In the genomic region with DNA sequence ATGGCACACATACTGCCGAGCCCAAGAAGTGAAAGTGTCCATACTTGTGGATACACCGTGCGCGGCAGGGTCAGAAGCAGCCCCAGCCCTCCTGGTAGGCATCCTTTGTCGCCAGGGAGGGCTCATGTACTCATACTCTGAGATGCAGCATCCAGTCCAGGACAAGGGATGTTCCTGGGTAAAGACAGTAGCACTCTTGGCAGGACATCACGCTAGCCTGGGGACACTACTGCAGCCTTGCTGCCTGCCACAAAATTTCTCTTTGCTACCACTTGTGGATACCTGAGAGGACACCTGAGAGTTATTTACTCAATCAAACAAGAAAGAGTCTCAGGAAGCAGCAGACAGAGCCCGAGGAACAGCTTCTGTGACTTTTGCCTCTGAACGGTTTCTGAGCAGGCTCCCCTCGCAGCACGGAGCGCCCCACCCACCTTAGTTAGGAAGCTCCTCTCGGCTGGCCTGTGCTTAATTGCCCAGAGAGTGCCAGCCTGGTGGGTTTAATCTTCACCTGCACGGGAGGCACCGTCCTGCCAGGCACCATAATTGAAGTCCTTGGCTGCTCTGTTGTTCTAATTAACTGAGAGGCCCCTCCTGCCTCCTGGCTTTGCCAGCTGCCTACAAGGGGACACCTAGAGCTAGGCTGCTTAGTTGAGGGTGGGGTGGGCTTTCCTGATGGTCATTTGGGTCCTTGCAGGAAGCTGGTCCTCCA, we compare ENCODE assay signal across 22 mouse cellular contexts. TPM values are rescaled to one million over a fixed set of nuclear protein-coding genes. Genes with fewer than 3 reads are reported as not detected.
DNase-seq lines count a peak whose midpoint lies in the region; ATAC-seq and TF ChIP-seq lines count a peak whose summit lies in the region.
"Had no signal": no experiment of that assay in that cellular context is flagged by ENCODE, and none has a peak within 500 bp of the region (broad histone marks: within the 10 kb centered on the region; RNA-seq: fewer than 3 reads in every experiment).

No protein-coding gene starts in this region.

- TF ChIP-seq POLR2A in kidney, adult 2 months (IDR thresholded peaks at IDR 0.05; ENCODE audit: low read depth, low read length) = no peak
- TF ChIP-seq POLR2A in cortical plate, adult 2 months (IDR thresholded peaks at IDR 0.05; ENCODE audit: extremely low read depth, insufficient read depth, low read length) = no peak

- no peaks in the 10 kb centered on the region for H3K4me1 ChIP-seq in kidney, adult 2 months (ENCODE audit: control insufficient read depth, insufficient read depth, low read length)
- no peaks in the 10 kb centered on the region; the same call in 1 of the 2 replicates for H3K4me1 ChIP-seq in midbrain, embryonic 16.5 days (ENCODE audit: control insufficient read depth, insufficient read depth, low read length)
- peaks cover 11% of the 10 kb centered on the region for H3K4me1 ChIP-seq in midbrain, embryonic 13.5 days (replicated peaks)
- H3K4me1 ChIP-seq in cortical plate, adult 2 months (ENCODE audit: control insufficient read depth, insufficient read depth, low read length) = peaks cover 34% of the 10 kb centered on the region
- H3K4me1 ChIP-seq: heart, embryonic 15.5 days had no signal

- H3K27ac ChIP-seq in kidney, adult 2 months (ENCODE audit: insufficient read depth, low read depth, low read length) = no peak overlapping the region
- H3K27ac ChIP-seq in midbrain, embryonic 16.5 days (ENCODE audit: low read length) = 0 out of 2 replicates have a peak overlapping the region, but pooled peaks have one; percentile 6
- no peak overlapping the region for H3K27ac ChIP-seq in midbrain, embryonic 13.5 days
- H3K27ac ChIP-seq in cortical plate, adult 2 months (ENCODE audit: insufficient read depth, low read length) = peak overlapping the region; percentile 51; the same call in 1 of the 2 replicates
- H3K27ac ChIP-seq: embryonic facial prominence, embryonic 13.5 days; forebrain, embryonic 12.5 days; heart, embryonic 15.5 days; hindbrain, embryonic 14.5 days had no signal

- 40% methylated on average over 14 of the region's 14 CpGs for WGBS in kidney, adult 2 months
- 64% methylated on average over 14 of the region's 14 CpGs for WGBS in midbrain, embryonic 16.5 days
- WGBS in midbrain, embryonic 13.5 days = 71% methylated on average over 14 of the region's 14 CpGs

- TF ChIP-seq CTCF in kidney, adult 2 months (conservative IDR thresholded peaks at IDR 0.05; ENCODE audit: insufficient read depth, insufficient read length, low read depth, low read length) = no peak
- no peak for TF ChIP-seq CTCF in cortical plate, adult 2 months (IDR thresholded peaks at IDR 0.05; ENCODE audit: extremely low read depth, insufficient read depth, low read length)

- H3K4me3 ChIP-seq in kidney, adult 2 months (ENCODE audit: insufficient read depth, low read depth, low read length) = no peak overlapping the region
- no peak overlapping the region for H3K4me3 ChIP-seq in midbrain, embryonic 16.5 days (ENCODE audit: low read depth, low read length)
- H3K4me3 ChIP-seq in midbrain, embryonic 13.5 days (replicated peaks) = no peak overlapping the region
- no peak overlapping the region for H3K4me3 ChIP-seq in cortical plate, adult 2 months (ENCODE audit: insufficient read depth, low read length)
- H3K4me3 ChIP-seq: embryonic facial prominence, embryonic 13.5 days; forebrain, embryonic 12.5 days; heart, embryonic 15.5 days had no signal

- DNase-seq in cerebellum, adult 9-11 months = peak; percentile 67
- no peak for DNase-seq in cerebellum, adult 8-10 months
- DNase-seq in kidney, postnatal 4 days = peak; percentile 40 to 57
- DNase-seq in kidney, adult 2 months = no peak
- DNase-seq: adrenal gland, adult 2 months; adrenal gland, postnatal 25 days; gastrocnemius, postnatal 10 days; heart, adult 18-20 months; heart, postnatal 14 days had no signal

- H3K27me3 ChIP-seq in kidney, adult 2 months (replicated peaks; ENCODE audit: control insufficient read depth, insufficient read depth, low read length) = no peaks in the 10 kb centered on the region
- H3K27me3 ChIP-seq in midbrain, embryonic 16.5 days (ENCODE audit: control insufficient read depth, insufficient read depth, low read depth, low read length) = no peaks in the 10 kb centered on the region
- no peaks in the 10 kb centered on the region for H3K27me3 ChIP-seq in midbrain, embryonic 13.5 days

- H3K4me2 ChIP-seq in midbrain, embryonic 16.5 days (ENCODE audit: low read length) = no peak overlapping the region
- no peak overlapping the region for H3K4me2 ChIP-seq in midbrain, embryonic 13.5 days (replicated peaks)
- H3K4me2 ChIP-seq: embryonic facial prominence, embryonic 13.5 days; forebrain, embryonic 12.5 days; heart, embryonic 11.5 days; heart, embryonic 15.5 days; hindbrain, embryonic 14.5 days had no signal

- ATAC-seq in midbrain, embryonic 16.5 days = no peak
- ATAC-seq in midbrain, embryonic 13.5 days = no peak
- no peak for ATAC-seq in megakaryocyte, adult 5-6 weeks (ENCODE audit: poor library complexity, severe bottlenecking)
- ATAC-seq: forebrain, embryonic 16.5 days; intestine, embryonic 16.5 days had no signal

- H3K9ac ChIP-seq in midbrain, embryonic 16.5 days (ENCODE audit: low read depth, low read length) = no peak overlapping the region
- no peak overlapping the region for H3K9ac ChIP-seq in midbrain, embryonic 13.5 days (replicated peaks)
- H3K9ac ChIP-seq: embryonic facial prominence, embryonic 13.5 days; forebrain, embryonic 12.5 days; heart, embryonic 15.5 days; hindbrain, embryonic 14.5 days had no signal

- no peaks in the 10 kb centered on the region for H3K9me3 ChIP-seq in midbrain, embryonic 16.5 days (replicated peaks; ENCODE audit: control insufficient read depth, low read length, poor library complexity, severe bottlenecking)
- no peaks in the 10 kb centered on the region for H3K9me3 ChIP-seq in midbrain, embryonic 13.5 days
- H3K9me3 ChIP-seq: embryonic facial prominence, embryonic 13.5 days; forebrain, embryonic 12.5 days; heart, embryonic 15.5 days had no signal

- H3K36me3 ChIP-seq in kidney, adult 2 months (ENCODE audit: control insufficient read depth, insufficient read depth, low read length) = no peaks in the 10 kb centered on the region
- no peaks in the 10 kb centered on the region for H3K36me3 ChIP-seq in midbrain, embryonic 16.5 days (ENCODE audit: control insufficient read depth, insufficient read depth, low read length)
- H3K36me3 ChIP-seq in midbrain, embryonic 13.5 days = no peaks in the 10 kb centered on the region
- H3K36me3 ChIP-seq: embryonic facial prominence, embryonic 13.5 days; forebrain, embryonic 12.5 days; heart, embryonic 15.5 days had no signal

RNA-seq across cellular contexts. Expression of a gene that starts 44.4 kb away (rescaled TPM):
- 0.34 and 0.58 TPM in 2 replicates for polyA plus RNA-seq in kidney, adult 2 months (2012; rRNA removed)
- polyA plus RNA-seq in midbrain, embryonic 16.5 days (2015; fragmentation: Nextera tagmentation; extraction: Ambion mirVana) = 56.8 and 61.1 TPM in 2 replicates
- polyA plus RNA-seq in midbrain, embryonic 13.5 days (2015; fragmentation: Nextera tagmentation; extraction: Ambion mirVana) = 11.3 and 12.2 TPM in 2 replicates
- polyA plus RNA-seq in cortical plate, adult 2 months (2012; rRNA removed) = 442 and 456 TPM in 2 replicates
- not detected in 2 replicates for total RNA-seq in megakaryocyte, adult 5-6 weeks (2015)
- not detected in 2 replicates for total RNA-seq in megakaryocyte, adult 5-6 weeks (2017)
- total RNA-seq: common myeloid progenitor, adult 5-6 weeks; hematopoietic stem cell, adult 5-6 weeks had no signal

Comparison
In these comparisons a context has a peak if more than half of its experiments do, and no peak if none do; other contexts are left out.
1. DNase-seq: peak in cerebellum, adult 9-11 months (single experiment) and kidney, postnatal 4 days (2 of 2); none in cerebellum, adult 8-10 months (single experiment) and kidney, adult 2 months (single experiment).
2. H3K27ac ChIP-seq: peak in midbrain, embryonic 16.5 days (single experiment) and cortical plate, adult 2 months (single experiment); none in kidney, adult 2 months (single experiment) and midbrain, embryonic 13.5 days (single experiment).